Mouse (Mus musculus) fibroblast of lung, adult 2 months (primary cell): ENCODE data around the gene Pou2f2.

ENCODE experiments used
- DNase-seq: peaks from one replicate; pipeline ENCODE4 v3.0.0-alpha.2; 2011; ENCODE audit warnings: low read depth

Pou2f2 gene

DNA sequence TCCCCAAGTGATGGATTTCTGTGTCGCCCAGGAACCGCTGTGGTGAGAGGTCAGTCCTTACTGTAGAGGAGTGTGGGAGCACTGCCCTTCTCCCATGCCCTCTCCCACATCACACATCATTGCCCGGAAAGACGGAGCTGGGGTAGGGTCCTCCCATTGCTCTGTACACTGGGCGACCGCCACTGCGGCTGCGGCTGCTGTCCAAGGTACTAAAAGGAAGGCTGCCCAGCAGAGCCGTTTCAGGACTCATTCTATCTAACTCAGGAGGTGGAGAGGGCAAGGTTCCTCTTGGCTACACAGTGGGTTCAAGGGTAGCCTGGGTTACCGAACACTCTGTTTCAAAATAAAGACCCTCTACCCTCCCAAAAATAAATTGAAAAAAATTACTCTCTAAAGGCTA lies 33.6 kb downstream of the Pou2f2 start:
- no peak for DNase-seq

DNA sequence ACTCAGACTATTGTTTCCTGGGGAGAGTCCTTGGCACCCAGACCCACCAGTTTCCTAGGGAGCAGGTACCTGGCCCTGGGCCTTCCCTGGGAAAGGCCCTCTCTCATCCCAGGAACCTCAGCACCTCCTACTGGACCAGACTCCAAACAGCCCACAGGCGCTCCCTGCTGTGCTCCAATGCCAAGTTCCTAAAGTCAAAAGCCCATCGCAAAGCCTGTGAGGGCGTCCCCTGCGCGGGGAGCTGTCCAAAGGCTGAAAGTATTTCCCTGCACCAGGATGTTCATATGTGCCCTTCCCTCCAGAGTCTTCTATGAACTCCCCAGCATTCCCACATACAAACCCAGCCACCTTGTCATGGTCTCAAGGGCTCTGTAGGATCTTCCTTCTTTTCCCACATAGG lies 37.8 kb downstream of the Pou2f2 start:
- peak; percentile 12 for DNase-seq

DNA sequence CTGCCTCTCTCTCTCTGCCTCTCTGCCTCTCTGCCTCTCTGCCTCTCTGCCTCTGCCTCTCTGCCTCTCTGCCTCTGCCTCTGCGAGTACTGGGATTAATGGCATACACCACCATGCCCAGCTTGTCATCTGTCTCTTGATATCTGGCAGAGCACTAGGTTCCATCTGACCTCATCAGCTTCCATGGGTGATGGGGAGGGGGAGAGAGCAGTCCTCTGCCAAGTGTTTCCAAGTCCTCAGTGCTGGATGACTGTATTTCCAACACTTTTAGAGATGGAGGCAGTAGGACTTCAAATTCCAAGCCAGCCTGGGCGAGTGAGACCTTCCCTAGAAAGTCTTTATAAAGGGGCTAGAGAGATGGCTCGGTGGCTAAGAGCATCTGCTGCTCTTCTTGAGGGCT lies 42.0 kb downstream of the Pou2f2 start:
- DNase-seq, result no peak

DNA sequence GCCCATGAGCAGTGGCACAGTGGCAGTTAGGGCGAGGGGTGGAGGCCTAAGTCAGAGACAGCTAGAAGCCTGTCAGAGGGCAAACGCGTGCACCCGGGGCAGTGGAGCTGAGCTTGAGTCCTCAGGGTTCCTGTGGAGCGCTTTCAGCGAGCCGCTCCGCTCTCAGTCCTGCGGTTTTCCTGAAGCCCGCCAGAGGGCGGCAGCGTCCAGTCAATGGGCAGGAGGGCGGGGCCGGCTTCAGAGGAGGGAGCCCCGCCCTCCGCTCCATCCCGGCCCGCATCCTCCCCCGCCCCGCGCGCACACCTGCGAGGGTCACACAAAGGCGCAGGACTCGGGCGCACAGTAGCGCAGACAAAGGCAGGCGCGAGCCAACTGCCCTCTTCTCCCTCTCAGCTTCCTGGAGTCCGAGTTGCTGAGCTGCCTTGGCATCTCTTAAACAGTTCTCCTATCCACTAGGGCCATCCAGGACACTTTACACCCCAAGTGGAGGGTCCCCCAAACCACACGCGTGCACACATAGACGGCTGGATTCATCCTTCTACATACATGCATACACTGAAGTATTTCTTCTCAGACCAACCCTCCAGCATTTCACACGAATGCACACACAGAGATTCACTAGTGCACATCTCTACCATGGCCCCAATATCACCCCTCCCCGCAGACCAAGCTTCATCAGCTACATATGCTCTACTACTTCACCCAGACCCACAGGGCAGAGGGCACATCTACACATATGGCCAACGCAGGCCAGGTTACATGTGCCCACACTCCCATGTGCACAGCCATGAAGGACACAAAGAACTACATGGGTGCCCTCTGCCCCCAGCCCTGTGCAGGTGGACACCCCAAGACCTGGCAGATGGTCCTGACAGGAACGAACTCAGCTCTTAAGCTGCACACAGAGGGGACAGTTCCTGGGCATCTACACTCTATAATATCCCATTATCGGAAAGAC lies 46.2 kb downstream of the Pou2f2 start:
- DNase-seq, result peak; percentile 20

DNA sequence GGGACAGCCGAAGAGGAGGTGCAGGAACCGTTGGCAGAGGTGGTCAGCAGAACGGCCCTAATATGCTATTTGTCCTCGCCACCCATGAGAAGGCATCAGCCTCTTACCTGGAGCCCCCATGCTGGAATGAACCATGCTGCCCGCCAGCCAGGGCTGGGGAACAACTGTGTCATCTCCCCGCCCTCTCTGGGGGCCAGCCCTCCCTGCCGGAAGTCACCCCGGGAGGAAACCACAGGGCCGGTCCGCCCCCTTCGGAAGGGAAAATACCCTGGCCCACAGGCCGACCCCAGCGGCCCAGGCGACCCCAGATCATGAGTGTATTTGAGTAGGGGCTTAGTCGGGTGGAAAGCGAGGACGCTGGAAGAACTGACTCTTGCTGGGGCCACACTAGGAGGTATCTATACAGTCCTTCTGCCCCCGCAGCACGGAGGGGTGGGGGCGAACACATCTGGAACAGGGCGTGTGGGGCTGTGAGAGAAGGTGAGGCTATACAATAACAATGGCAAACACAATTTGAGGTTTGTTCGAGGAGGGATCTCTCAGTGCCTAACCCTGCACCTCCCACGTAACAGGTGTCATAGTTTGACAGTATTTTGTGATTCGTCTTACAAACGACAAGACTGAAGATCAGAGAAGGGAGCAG lies 47.1 kb downstream of the Pou2f2 start:
- DNase-seq, result no peak

DNA sequence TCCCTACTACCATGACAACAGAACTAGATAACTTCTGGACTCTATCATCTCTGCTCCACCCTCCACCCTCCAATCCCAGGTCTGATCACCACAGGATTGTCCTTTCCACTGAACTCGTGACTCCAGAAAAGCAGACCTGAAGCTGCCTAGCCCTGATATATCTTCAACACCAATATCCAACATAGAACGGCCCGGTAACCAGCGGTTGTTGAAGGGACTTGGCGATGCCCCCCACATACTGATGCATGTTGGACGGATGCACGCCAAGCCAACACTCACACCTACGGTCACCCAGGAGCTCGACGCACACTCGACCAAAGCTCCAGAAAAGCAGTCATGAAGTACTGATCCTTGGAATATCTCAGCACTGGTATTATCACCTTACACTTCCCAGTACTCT lies 48.3 kb downstream of the Pou2f2 start:
- DNase-seq, result no peak

DNA sequence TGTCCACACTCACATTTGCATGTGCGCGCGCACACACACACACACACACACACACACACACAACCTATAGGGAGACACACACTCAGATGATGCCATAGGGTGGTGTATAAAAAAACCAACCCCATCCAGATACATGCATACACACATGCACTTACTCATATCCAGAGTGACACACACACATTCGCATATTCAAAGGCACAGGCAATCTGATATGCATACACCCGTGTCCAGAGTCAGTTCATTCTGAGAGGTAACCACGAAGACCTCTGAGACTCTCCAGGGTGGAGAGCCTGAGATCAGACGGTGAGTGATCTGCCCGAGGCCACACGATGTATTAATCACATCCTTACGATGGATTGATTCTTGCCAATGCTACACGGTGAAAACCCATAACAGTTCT lies 49.0 kb downstream of the Pou2f2 start:
- no peak for DNase-seq

DNA sequence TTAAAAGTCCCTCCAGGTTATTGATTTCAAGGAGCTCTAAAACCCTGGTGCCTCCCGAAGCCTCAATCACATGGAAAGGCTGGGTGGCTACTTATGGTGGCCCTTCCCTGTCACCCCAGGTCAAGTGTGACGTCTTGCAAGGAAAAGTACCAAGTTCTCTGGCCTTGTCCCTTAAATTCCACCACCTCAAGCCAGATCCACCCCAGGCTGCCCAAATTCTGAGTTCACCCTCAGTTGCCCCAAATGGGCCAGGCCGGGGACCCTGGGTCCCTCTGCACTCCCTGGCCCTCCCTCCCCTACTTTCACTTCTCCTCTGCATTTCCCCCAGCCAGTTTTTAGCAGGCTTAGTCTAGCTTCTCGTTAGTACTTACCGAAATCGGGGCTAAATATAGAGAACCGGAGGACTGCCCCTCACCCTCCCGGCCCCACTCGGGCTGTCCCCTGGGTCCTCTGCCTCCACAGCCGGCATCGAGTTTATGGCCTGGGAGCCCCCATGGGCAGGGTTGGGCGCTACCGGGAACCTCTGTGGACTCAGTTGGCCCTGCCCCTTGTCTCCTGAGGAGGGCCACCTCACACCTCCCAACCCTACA lies 50.0 kb downstream of the Pou2f2 start:
- no peak for DNase-seq

DNA sequence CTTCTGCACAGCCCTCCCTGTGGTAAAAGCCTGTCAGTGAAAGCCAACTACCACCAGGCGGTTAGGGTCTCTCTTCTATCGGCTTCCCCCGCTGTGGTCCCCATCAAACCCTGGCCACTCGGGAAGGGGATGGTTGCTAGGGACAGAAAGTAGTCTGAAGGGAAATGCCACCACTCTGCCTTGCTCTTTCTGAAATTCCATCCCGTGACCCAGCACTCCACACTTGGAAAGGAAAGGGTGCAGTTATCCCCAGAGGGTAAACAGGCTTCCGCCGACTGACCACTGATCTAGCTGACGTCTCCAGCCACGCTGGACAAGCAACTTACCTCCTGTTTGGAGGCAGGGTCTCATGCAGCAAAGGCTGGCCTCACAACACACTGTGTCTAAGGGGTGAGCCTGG lies 51.6 kb downstream of the Pou2f2 start:
- DNase-seq, result no peak

DNA sequence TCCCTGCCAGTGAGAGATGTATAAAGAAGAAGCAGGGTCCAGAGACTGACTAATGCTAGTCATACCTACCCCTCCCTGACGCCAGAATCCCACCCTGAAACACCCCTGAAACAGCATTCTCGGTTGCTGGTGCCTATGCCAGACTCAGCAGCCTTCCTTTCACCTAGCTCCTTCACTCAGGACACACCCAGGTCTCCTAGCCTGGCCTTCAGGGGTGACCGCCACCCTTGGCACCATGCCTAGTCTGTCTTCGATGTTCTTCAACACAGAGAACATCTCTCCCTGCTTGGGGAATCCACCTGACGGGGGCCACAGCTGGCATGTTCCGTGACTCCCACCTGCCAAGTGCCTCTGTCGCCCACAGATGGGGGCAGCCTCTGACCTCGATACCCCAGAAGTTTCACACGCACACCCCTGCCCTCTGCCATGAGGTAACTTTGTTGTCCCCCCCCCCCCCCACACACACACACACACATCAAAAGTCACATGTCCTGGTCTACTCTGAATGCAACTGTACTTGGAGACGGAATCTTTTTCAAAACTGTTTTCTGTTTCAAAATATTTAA lies 53.7 kb downstream of the Pou2f2 start:
- no peak for DNase-seq

DNA sequence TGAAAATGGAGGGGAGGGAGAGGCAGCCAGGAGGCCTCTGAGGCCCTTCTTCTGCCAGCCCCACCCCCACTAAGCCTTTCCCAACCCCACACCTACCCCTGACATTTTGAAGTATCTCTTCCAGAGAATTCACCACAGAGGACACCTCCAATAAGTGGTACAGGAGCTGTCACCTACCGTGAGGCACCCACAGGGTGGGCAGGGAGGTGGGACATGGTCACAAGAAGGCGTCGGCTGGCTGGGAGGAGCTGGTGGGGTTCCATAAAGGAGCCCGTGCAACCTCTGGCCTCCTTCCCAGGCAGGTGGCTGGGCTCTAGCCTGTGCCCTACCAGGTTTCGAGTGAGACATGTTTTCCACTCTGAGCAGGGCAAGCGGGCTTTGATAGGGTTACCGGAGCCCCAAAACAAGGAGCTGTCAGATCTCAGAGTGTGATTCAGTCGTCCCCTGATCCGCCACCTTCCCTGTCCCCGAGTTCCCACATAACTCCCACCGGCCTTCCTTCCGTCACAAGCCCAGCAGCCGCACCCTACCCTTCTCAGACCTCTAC lies 58.2 kb downstream of the Pou2f2 start:
- no peak for DNase-seq

DNA sequence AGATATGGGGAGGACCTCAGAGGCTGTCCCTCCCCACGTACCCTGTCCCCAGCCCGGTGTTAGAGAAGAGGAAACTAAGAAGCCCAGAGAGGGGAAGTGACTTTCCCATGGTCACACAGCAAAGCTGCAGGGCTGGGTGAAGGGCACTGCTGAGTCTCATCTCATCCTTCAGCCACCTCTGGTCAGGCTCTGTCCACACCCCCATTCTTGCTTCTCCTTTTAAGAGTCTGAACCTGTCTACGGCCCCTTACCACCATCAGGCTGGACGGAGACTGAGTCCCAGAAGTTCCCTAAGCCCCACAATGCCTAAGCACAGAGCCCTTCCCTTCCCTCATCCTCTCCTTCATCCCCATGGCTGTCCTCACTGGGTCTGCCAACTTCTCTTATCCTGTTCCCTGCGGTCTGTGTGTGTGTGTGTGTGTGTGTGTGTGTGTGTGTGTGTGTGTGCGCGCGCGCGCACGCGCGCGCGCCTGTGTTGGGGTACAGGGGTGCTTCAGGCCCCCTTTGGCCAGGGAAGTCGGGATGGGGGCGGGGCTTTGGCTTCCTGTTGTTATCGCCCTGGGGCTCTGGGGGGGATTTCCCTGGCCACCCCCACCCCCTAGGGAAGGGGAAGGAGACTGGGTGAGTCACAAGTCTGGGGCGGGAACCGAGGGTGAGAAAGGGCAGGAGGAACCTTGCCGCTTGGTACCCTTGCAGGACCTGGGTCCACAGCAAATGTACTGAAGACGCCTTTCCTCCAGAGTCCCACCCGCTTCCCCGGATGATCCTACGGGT lies 59.3 kb downstream of the Pou2f2 start:
- no peak for DNase-seq

DNA sequence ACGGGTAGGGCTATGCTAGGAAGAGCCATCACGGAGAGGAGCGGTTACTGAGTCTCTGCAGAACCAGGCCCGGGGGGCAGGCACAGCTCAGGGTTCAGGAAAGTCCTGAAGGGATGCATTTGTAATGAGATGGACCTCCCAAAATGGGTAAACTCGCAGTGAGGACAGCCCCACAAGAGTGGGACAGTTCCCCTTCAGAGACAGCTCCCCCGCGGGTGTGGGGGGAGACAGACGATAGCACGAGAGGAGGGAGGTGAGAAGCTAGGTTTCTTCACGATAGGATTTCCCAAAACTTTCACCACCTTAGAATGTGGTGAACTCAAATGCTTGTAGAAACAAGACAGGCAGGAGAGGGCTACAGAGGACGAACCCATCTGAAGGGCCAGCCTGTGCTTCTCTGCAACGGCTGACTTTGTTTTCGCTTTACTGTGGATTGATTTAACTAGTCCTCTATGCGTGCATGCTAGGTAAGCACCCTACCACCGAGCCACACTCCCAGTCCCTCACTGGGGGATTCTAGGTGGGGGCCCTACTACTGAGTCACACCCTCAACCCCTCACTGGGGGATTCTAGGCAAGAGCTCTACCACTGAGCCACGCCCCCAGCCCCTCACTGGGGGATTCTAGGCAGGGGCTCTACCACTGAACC lies 66.4 kb downstream of the Pou2f2 start:
- no peak for DNase-seq

DNA sequence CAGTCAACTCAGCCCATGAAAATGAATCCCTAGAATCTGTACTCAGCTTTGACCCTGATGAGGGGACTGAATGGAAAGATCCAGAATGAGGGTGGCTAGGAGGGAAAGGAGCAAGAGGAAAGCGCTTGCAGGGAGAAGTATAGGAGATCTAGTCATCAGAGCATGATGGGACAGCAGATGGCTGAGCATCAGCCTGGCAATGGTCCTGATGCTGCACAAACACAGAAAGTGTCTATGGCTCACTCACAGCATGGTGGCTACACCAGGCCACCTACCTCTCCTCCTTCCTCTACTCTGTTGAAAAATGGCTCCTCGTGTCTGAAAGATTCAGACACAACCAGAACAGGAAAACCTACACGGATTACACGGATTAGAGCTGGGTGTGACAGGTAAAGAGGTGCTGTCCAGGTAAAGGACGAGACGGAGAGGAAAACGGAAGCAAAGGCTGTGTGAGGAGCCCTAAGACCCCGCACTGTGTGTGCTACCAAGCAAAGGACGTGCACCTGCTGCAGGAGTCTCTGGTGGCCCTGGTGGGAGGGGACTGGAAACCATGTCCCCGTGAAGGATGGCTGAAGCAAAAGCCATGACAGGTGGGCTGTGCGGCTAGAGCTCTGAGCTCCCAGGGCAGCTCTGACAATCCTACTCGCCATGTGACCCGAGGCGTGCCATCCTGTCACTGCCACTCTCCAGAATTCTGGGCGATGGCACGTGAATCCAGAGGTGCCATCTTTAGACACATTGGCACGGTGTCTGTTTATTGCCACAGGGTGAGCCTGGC lies 67.2 kb downstream of the Pou2f2 start:
- DNase-seq, result no peak

DNA sequence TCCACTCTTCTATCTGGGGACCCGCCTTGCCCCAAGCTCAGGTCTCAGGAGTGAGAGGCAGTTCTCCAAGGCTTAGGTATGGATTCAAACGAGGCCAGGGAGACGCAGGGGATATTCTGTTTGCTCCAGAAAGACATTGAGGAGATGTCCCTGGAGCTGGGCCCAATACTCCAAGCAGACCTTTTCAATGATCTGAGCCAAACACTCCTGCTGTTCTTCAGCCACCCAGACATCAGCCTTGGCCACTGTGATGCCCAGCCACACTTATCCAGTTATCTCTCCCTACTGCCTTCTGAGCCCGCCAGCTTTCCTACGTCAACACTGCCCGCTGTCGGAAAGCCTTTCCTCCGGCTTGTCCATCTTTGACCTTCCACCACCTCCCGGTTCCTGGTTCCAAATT lies 69.2 kb downstream of the Pou2f2 start:
- no peak for DNase-seq

DNA sequence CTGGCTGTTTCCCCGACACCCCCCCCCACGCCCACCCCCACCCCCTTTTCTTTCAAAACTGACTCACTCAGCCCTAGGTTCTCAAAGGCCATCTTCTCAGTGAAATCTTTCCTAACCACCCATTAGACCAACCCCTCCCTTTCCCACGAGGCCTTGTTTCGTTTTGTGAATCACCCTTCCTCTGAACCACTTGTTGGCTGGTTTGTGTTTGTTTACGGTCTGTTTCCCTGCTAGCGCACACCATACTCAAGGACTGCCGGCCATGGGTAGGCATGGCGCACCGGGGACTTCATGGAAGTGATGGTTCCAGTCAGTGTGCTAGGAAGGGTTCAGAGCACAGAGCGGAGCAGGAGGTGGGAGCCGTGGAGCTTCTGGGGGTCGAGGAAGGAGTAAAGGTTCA lies 70.2 kb downstream of the Pou2f2 start:
- DNase-seq, result no peak

DNA sequence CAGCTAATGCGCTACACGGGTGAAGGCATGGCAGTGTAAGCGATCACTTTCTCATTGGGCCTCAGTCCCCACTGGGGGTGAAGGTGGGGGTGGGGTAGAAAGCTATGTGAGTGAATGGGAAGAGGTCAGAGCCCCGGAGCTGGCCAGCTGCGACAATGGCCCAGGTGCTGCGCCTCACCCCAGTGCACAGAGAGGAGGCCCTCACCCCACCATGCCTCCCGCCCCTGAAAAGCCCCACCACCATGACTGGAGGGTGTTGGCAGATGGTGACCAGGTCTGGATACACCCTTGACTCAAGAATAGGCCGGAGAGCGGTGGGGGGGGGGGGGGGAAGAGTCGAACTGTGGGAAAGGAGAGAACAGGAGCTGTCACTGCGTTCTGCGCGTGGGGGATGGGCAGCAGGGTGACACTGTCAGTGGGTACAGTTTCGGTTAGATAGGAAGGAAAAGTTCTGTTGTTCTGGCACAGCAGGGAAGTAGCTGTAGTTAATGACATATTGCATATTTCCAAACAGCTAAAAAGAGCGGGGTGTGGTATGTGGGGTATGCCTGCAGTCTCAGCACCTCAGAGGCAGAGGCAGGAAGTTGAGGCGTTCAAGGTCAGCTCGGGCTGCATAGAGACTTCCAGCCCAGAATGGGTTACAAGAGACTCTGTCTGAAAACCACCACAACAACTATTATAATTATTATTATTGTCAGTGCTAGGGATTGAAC lies 72.6 kb downstream of the Pou2f2 start:
- no peak for DNase-seq

DNA sequence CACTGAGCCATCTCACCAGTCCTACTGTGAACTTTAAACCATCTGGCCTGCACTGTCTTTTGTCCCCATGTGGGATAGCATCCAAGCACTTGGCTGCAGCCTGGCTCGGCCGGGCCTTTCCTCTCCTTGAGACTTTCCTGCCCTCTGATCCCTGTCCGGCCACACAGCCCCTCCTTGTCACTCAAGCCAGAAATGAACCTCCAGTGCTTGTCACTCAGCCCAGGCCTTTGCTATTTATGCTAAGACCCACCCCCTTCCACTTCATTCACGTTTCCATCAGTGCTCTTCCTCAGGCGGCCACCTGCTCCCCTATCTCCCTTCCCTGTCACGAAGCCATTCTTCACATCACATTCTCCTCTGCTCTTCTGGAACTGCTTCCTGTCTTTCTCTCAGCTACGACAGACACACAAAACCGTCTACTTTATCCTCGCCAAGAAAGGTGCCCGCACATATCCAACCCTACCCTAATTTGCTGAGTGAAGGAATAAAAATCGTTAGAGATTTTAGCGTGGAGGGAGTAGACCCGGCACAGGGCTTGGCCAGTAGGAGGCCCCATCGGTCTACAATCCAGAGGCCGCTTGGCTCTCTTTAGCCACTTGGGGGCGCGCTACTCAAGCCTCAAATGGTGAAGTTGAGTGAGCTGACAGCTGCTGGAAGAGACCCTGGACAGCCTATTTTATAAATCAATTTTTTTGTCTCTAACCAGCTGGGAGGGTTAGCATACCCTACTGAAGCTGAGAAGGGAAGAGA lies 73.9 kb downstream of the Pou2f2 start:
- DNase-seq, result peak; percentile 12

DNA sequence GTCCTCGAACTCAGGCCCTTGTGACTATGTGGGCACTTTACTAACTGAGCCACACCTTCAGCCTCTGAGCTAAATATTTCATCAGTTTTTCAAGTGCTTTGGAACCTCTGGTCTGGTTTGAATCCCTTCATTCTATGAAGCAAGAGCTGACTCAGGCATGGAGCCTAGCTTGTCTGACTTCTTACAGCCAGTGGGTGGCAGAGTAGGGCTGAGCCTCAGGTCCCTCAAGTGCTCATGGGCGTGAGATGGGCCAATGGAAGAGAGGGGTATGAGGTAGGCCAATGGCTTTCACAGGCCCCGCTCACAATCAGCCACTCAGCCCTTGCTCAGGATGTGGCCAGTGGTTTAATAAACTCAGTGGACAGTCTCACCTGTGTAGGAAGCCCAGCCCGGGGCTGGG lies 79.9 kb downstream of the Pou2f2 start:
- DNase-seq, result peak; percentile 26
